Mouse (Mus musculus) gastrocnemius, adult 2 months (tissue): ENCODE data around the gene Ints5. TPM values are rescaled to one million over a fixed set of nuclear protein-coding genes. Genes with fewer than 3 reads are reported as not detected.

Experiments used
- DNase-seq: peaks from one replicate; pipeline ENCODE4 v3.0.0; 2022
- H3K27ac ChIP-seq: fragments of 200-600 bp; 2 replicates; pipeline ENCODE4 v1.8.1; 2022; ENCODE audit warnings: mild to moderate bottlenecking
- H3K4me3 ChIP-seq: fragments of 200-600 bp; 2 replicates; pipeline ENCODE4 v1.8.1; 2022; ENCODE audit warnings: mild to moderate bottlenecking, moderate library complexity
- CTCF ChIP-seq: fragments of 200-600 bp; IDR thresholded peaks from 2 replicates; pipeline ENCODE4 v1.8.1; 2022; ENCODE audit warnings: antibody characterized with exemption, mild to moderate bottlenecking, moderate library complexity
- intact Hi-C: fragments of 180-260 bp; cut with DNase I; formaldehyde crosslinking; loops from one replicate; pipeline ENCODE4 v1.15.1; 2025
- microRNA-seq: library from miRNA; unstranded; fragments of <30 nt; microRNA quantifications from one replicate; pipeline ENCODE4 v1.2.0, GENCODE M21; 2021
- total RNA-seq, 2 experiments: library from RNA; stranded (reverse); gene quantifications; 2 replicates each; pipeline ENCODE4 v1.2.3; 2021

Ints5 gene
- total RNA-seq, 2 experiments from 2014 or later = 10.6 to 12.5 TPM

DNA sequence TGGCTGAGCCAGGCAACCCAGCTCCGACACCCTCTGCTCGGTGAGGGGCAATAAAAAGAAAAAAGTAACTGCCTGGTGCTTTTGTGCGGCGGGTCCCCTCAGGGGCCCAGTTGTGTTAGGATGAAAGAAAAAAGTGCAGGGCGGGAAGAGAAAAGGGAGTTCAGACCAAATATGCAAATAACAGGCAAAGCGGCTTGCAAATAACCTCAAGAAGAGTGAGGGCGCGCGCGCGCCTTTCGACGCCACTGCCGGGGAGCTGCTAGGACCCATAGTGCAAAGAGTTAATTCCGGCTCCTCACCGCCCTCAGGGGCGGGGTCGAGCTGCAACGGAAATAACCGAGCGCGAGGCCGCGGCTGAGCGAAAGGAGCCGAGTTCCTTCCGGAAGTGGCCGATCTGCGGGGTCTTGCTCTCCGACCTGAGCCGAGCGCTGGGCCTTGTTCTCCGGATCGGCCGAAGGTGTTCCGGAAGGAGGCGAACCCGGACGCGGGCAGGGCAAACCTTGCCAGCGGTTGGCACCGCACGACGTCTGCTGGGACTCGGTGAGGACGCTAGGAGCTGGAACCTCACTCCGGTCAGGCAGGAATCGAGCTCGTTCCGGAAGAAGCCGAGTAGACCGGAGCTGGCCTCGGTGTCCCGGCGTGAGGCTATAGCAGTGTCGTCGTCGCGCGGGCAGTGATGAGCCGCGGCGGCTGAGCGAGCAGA, 48.9 kb downstream of the Ints5 start, which contains the start of gene Mta2:
Mta2 (plus strand) TSS at position 361 of the 703 bp plus-strand sequence.
- intact Hi-C loops = no loop called here
- H3K27ac ChIP-seq = peak within 1 kb of the TSS; percentile 96
- H3K4me3 ChIP-seq = peak within 1 kb of the TSS; percentile 100
- DNase-seq = peak; percentile 98
- no peak for TF ChIP-seq CTCF

DNA sequence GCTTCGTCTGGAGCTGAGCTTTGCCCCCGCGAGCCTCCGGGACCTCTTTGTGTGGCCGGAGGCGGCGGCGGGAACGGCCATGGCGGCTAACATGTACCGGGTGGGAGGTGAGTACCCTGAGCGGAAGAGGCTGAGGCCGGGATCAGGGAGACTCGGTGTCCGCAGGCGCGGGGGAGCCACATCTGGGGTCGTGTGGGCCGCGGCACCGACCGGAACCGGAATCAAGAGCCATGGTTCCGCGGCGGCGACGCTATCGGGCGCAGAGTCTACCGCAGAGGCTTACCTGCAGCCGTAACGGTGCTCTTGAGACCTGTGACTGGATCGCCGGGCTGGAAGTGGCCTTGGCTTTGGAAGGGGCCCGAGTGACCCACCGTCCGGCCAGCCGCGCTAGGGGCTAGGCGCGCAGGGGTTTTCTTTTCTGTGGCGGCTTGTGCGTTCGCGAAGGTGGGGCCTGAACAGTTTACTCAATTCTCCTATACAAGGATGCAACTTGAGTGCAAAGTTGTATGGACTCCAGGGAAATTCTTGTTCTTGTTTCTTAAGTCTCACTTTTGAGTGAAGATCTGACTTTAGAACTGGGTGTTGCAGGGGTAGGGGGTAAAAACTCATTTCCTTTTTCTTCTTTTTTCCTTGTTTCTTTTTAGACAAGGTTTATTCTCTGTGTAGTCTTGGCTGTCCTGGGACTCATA, 49.6 kb downstream of the Ints5 start:
- H3K27ac ChIP-seq = peak overlapping the region; percentile 96
- no peak for TF ChIP-seq CTCF
- no peak for DNase-seq
- intact Hi-C loops = no loop called here
- peak overlapping the region; percentile 100 for H3K4me3 ChIP-seq

DNA sequence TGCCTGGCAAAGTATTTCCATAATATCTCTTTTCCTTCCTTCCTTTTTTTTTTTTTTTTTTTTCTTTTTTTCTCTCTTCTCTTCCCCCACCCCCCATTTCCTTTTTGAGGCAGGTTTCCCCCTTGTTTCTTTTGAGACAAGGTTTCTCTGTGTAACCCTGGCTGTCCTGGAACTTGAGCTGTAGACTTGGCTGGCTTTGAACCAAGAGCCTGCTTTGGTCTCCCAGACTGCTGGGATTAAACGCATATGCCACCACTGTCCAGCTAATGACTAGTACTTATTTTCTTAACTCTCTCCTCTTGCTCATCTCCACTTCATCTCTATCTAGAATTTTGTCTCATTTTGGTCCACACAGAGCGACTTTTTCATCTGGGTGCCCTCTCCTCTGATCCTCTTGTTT, 50.2 kb downstream of the Ints5 start:
- Histone ChIP-seq H3K4me3 (peak overlapping the region; percentile 100), H3K27ac (peak overlapping the region; percentile 96)
- TF ChIP-seq CTCF = no peak
- DNase-seq = no peak
- intact Hi-C loops = no loop called here

DNA sequence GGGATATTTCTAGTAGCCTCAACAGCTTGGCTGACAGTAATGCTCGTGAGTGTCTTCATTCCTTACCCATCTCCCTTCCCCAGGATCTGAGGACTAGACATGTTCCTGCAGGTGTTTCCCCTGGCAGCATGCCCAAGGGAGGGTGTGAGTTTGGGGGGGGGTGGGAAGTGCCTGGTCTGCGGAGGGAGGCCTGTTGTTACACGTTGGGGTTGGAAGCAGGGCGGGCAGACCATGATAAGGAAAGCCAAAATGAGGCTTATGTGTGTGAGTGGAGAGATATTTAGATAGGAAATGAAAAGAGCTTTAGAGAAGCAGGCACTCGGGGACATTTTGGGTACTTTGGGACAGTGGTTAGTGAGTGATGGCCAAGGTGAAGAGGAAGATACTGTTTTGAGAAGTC, 51.3 kb downstream of the Ints5 start:
- TF ChIP-seq CTCF = no peak
- H3K27ac ChIP-seq = peak overlapping the region; percentile 70
- no peak for DNase-seq
- intact Hi-C loops = no loop called here
- peak overlapping the region; percentile 100 for H3K4me3 ChIP-seq

GRCm38 (mm10) chr19:8944750-8945149, 51.9 kb downstream of the Ints5 start:
- intact Hi-C loops = no loop called here

DNA sequence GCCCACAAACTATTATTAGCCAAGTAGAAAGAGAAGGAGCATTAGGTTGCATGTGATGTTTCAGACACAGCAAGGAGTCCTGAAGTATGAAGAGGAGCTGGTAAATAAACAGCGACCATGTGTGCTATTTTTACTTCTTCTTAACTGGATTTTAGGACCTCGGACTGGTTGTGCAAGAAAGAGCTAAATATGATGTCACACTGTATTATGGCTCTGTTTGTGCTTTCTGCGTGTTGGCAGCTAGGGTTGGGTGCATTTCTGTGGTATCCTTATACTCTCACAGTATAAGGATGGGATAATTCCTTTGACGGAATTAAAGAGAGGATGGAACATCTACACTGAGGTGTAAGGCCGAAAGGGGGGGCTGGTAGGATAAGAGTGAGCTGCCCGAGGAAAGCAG, 52.4 kb downstream of the Ints5 start:
- Histone ChIP-seq H3K27ac (peak overlapping the region; percentile 70), H3K4me3 (peak overlapping the region; percentile 100)
- TF ChIP-seq CTCF = no peak
- intact Hi-C loops = no loop called here
- no peak for DNase-seq

More at GRCm38 (mm10) chr19:8944750-8945149, 51.9 kb downstream of the Ints5 start:
- no peak for TF ChIP-seq CTCF
- peak; percentile 79 for DNase-seq
- H3K4me3 ChIP-seq = peak overlapping the region; percentile 100
- peak overlapping the region; percentile 70 for H3K27ac ChIP-seq

DNA sequence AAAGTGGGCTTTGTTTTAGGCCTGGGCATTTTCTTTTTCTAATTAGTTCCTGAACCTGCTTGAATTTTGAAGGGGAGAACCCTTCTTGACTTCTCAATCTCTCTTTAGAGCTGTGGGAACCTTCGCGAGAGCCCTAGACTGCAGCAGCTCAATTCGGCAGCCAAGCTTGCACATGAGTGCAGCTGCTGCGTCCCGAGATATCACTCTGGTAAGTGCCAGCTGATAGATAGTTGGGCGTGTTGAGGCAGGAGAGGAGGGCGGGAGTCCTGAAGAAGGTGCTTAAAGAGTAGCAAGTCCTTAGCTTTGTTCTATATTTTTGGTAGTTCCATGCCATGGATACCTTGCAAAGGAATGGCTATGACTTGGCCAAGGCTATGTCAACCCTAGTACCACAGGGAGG, 54.1 kb downstream of the Ints5 start:
- no peak overlapping the region for H3K27ac ChIP-seq
- no peak for TF ChIP-seq CTCF
- DNase-seq = no peak
- intact Hi-C loops = no loop called here
- no peak overlapping the region for H3K4me3 ChIP-seq

Small RNA genes lying within 50 kb of the gene (microRNA-seq; reads per million reads assigned to microRNA genes)
- gene Mir5136 = not detected

Other genes starting within 250 kb of the Ints5 start
- gene Chrm1, start 229.2 kb upstream of the Ints5 start, total RNA-seq = not detected
- gene Slc3a2, start 169.6 kb upstream of the Ints5 start, total RNA-seq = 10 to 100 TPM; 33.9 to 35.1 TPM
- gene Wdr74, start 157.2 kb upstream of the Ints5 start, total RNA-seq = 10 to 100 TPM; 15.4 to 16.4 TPM
- not detected for gene 1700092M07Rik, start 152.3 kb upstream of the Ints5 start, total RNA-seq
- 10 to 100 TPM; 20.8 to 22.1 TPM for gene Stx5a, start 151.6 kb upstream of the Ints5 start, total RNA-seq
- gene Nxf1, start 135.9 kb upstream of the Ints5 start, total RNA-seq = 10 to 100 TPM; 37.8 to 41.5 TPM
- gene Tmem223, start 122.0 kb upstream of the Ints5 start, total RNA-seq = 100 to 1,000 TPM in 1 of 2 experiments, 10 to 100 TPM in 1; 77.2 to 118 TPM
- 10 to 100 TPM in 1 of 2 experiments, 1 to 10 TPM in 1; 7.4 to 10.6 TPM for gene Tmem179b, start 118.5 kb upstream of the Ints5 start, total RNA-seq
- 1 to 10 TPM; 5.2 to 6.7 TPM for gene Taf6l, start 106.6 kb upstream of the Ints5 start, total RNA-seq
- gene Polr2g, start 94.4 kb upstream of the Ints5 start, total RNA-seq = 10 to 100 TPM; 35.6 to 42.6 TPM
- 1 to 10 TPM in 1 of 2 experiments, under 1 TPM in 1; 0.82 to 1.1 TPM for gene Zbtb3, start 90.5 kb upstream of the Ints5 start, total RNA-seq
- 10 to 100 TPM; 11.9 to 12.6 TPM for gene Ttc9c, start 73.7 kb upstream of the Ints5 start, total RNA-seq
- gene Hnrnpul2, start 73.0 kb upstream of the Ints5 start, total RNA-seq = 10 to 100 TPM; 40.1 to 49.4 TPM
- gene AC129217.1, start 63.2 kb upstream of the Ints5 start, total RNA-seq = not detected
- gene Bscl2, start 55.5 kb upstream of the Ints5 start, total RNA-seq = 10 to 100 TPM; 16.8 to 18.4 TPM
- gene Gng3, start 53.8 kb upstream of the Ints5 start, total RNA-seq = not detected
- 1 to 10 TPM; 7.3 to 7.8 TPM for gene Lrrn4cl, start 42.2 kb upstream of the Ints5 start, total RNA-seq
- 100 to 1,000 TPM; 199 to 235 TPM for gene Ubxn1, start 21.5 kb upstream of the Ints5 start, total RNA-seq
- gene Uqcc3, start 12.1 kb upstream of the Ints5 start, total RNA-seq = 10 to 100 TPM; 57.7 to 59.0 TPM
- gene Lbhd1, start 9.3 kb upstream of the Ints5 start, total RNA-seq = 1 to 10 TPM in 1 of 2 experiments, under 1 TPM in 1; 0.99 to 6.1 TPM
- not detected for gene Gm49403, start 9.1 kb upstream of the Ints5 start, total RNA-seq
- gene 1810009A15Rik, start 4.2 kb upstream of the Ints5 start, total RNA-seq = 10 to 100 TPM; 11.8 to 13.5 TPM
- gene Gm49416, start 4.1 kb upstream of the Ints5 start, total RNA-seq = 1 to 10 TPM in 1 of 2 experiments, under 1 TPM in 1; 0.61 to 5.3 TPM
- 10 to 100 TPM; 21.6 to 26.4 TPM for gene Ganab, start 5.1 kb downstream of the Ints5 start, total RNA-seq
- gene B3gat3, start 27.4 kb downstream of the Ints5 start, total RNA-seq = 10 to 100 TPM; 32.2 to 35.7 TPM
- 1 to 10 TPM; 7.3 TPM for gene Rom1, start 36.4 kb downstream of the Ints5 start, total RNA-seq
- 1 to 10 TPM; 3.4 to 6.2 TPM for gene Eml3, start 36.5 kb downstream of the Ints5 start, total RNA-seq
- gene Mta2, start 48.9 kb downstream of the Ints5 start, total RNA-seq = 10 to 100 TPM; 23.5 to 27.2 TPM
- gene Tut1, start 60.8 kb downstream of the Ints5 start, total RNA-seq = 10 to 100 TPM in 1 of 2 experiments, 1 to 10 TPM in 1; 7.9 to 10.4 TPM
- 100 to 1,000 TPM; 423 to 463 TPM for gene Eef1g, start 74.0 kb downstream of the Ints5 start, total RNA-seq
- 100 to 1,000 TPM; 212 to 217 TPM for gene Ahnak, start 96.3 kb downstream of the Ints5 start, total RNA-seq
- not detected for gene Scgb1a1, start 195.0 kb downstream of the Ints5 start, total RNA-seq
- gene Asrgl1, start 242.6 kb downstream of the Ints5 start, total RNA-seq = 10 to 100 TPM; 29.3 to 32.8 TPM